Mouse (Mus musculus) activated CD4-positive, CD25-positive, alpha-beta regulatory T cell, adult 9 weeks (primary cell): ENCODE results near the gene 1700129C05Rik. TPM values are rescaled to one million over a fixed set of nuclear protein-coding genes. Genes with fewer than 3 reads are reported as not detected.

ENCODE experiments used
- polyA plus RNA-seq: library from polyadenylated mRNA; unstranded; fragments of 100-300 nt; shearing (Covaris generic); gene quantifications from one replicate; pipeline ENCODE4 v1.2.1, GENCODE M21; 2017

1700129C05Rik gene
- not detected for polyA plus RNA-seq

GRCm38 (mm10) chr14:59142793-59143192 lies at the start of gene 1700129C05Rik:
1700129C05Rik (minus strand) TSS chr14:59142893.

DNA sequence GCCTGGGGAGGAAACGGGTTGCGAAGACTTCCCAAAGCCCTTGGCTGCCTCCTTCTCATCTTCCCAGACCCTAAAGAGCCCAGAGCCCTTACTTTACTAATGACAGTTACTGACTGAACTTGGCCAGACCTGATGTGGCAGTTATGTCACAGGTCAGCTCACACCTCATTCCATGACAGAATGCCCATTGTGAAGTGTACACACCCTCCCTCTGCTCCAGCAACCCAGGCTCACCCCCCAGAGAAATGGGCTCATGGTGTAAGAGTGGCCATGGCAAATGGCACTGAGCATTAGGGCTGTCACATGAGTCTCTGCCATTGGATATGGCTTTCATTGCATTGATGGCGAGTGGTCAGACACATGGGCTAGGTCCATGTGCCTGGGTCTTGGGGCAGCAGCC lies 36.0 kb upstream of the 1700129C05Rik start, which contains the start of gene Gm5142:
Gm5142 (minus strand) TSS at position 101 of the 400 bp plus-strand sequence.

Other genes with a start within 250 kb of the 1700129C05Rik start
- not detected for gene Gm5142, start 35.9 kb upstream of the 1700129C05Rik start, polyA plus RNA-seq
- gene Rcbtb1, start 58.3 kb upstream of the 1700129C05Rik start, polyA plus RNA-seq = 21.1 TPM
- 10.5 TPM for gene Gm6904, start 117.3 kb upstream of the 1700129C05Rik start, polyA plus RNA-seq
- gene Phf11a, start 154.6 kb upstream of the 1700129C05Rik start, polyA plus RNA-seq = 44.9 TPM
- 249 TPM for gene Phf11b, start 198.5 kb upstream of the 1700129C05Rik start, polyA plus RNA-seq
- 17.7 TPM for gene Phf11d, start 222.6 kb upstream of the 1700129C05Rik start, polyA plus RNA-seq